Mouse (Mus musculus): ENCODE data around the gene Eif4e1b. TPM values are rescaled to one million over a fixed set of nuclear protein-coding genes. Genes with fewer than 3 reads are reported as not detected.

Eif4e1b gene
- polyA plus RNA-seq (2015; fragmentation: Nextera tagmentation; extraction: Ambion mirVana) = not detected in 2 replicates

- 90% methylated on average over 4 of the region's 4 CpGs for WGBS
- no peak for ATAC-seq
These were observed at the start of gene Eif4e1b for GRCm38 (mm10) chr13:54783698-54784097. Eif4e1b (plus strand) TSS chr13:54783998.

GRCm38 (mm10) chr13:54736931-54737330, 46.9 kb upstream of the Eif4e1b start:
- Histone ChIP-seq H3K9ac (replicated peaks) (no peak overlapping the region), H3K9me3 (no peaks in the 10 kb centered on the region; the same call in 1 of the 2 replicates), H3K27ac (no peak overlapping the region), H3K4me3 (replicated peaks) (no peak overlapping the region), H3K36me3 (peaks cover 69% of the 10 kb centered on the region), H3K27me3 (peaks cover 43% of the 10 kb centered on the region), H3K4me1 (replicated peaks) (peaks cover 24% of the 10 kb centered on the region), H3K4me2 (replicated peaks) (no peak overlapping the region)
- ATAC-seq = 0 out of 2 replicates have a peak, but pooled peaks have one; percentile 37
- WGBS = 27% methylated on average over 3 of the region's 3 CpGs

More at GRCm38 (mm10) chr13:54783698-54784097, at the start of gene Eif4e1b:
- Histone ChIP-seq H3K27ac (no peak within 1 kb of the TSS), H3K9ac (replicated peaks) (no peak within 1 kb of the TSS), H3K4me2 (replicated peaks) (no peak within 1 kb of the TSS), H3K4me3 (replicated peaks) (no peak within 1 kb of the TSS), H3K4me1 (replicated peaks) (peaks cover 6% of the 10 kb centered on the region; the same call in 1 of the 2 replicates), H3K27me3 (no peaks in the 10 kb centered on the region), H3K36me3 (no peaks in the 10 kb centered on the region), H3K9me3 (no peaks in the 10 kb centered on the region)

- Histone ChIP-seq H3K4me1 (replicated peaks) (peaks cover 24% of the 10 kb centered on the region), H3K9me3 (no peaks in the 10 kb centered on the region; the same call in 1 of the 2 replicates), H3K27me3 (peaks cover 43% of the 10 kb centered on the region), H3K27ac (no peak overlapping the region), H3K4me3 (replicated peaks) (peak overlapping the region; percentile 20), H3K36me3 (peaks cover 69% of the 10 kb centered on the region), H3K9ac (replicated peaks) (peak overlapping the region; percentile 49), H3K4me2 (replicated peaks) (peak overlapping the region; percentile 47)
- ATAC-seq = peak; percentile 53; the same call in 1 of the 2 replicates
- WGBS = 4% methylated on average over 85 of the region's 87 CpGs
These were observed 46.1 kb upstream of the Eif4e1b start for GRCm38 (mm10) chr13:54737488-54738212.

- no peaks in the 10 kb centered on the region; the same call in 1 of the 2 replicates for H3K9me3 ChIP-seq
- no peak for ATAC-seq
These were observed 45.6 kb upstream of the Eif4e1b start for GRCm38 (mm10) chr13:54738213-54738601.

GRCm38 (mm10) chr13:54746110-54746509, 37.7 kb upstream of the Eif4e1b start:
- H3K4me2 ChIP-seq (replicated peaks) = peak overlapping the region; percentile 77
- H3K4me3 ChIP-seq (replicated peaks) = 0 out of 2 replicates have a peak overlapping the region, but pooled peaks have one; percentile 2
- no peaks in the 10 kb centered on the region for H3K9me3 ChIP-seq
- H3K36me3 ChIP-seq = peaks cover 18% of the 10 kb centered on the region
- peaks cover 60% of the 10 kb centered on the region for H3K4me1 ChIP-seq (replicated peaks)
- 43% methylated on average over 6 of the region's 6 CpGs for WGBS
- peaks cover 13% of the 10 kb centered on the region for H3K27me3 ChIP-seq
- no peak for ATAC-seq
- H3K9ac ChIP-seq (replicated peaks) = peak overlapping the region; percentile 25; the same call in 1 of the 2 replicates
- H3K27ac ChIP-seq = no peak overlapping the region

More at GRCm38 (mm10) chr13:54738213-54738601, 45.6 kb upstream of the Eif4e1b start:
- Histone ChIP-seq H3K27me3 (peaks cover 43% of the 10 kb centered on the region), H3K9ac (replicated peaks) (peak overlapping the region; percentile 49), H3K36me3 (peaks cover 69% of the 10 kb centered on the region), H3K27ac (no peak overlapping the region), H3K4me3 (replicated peaks) (peak overlapping the region; percentile 20), H3K4me2 (replicated peaks) (peak overlapping the region; percentile 47), H3K4me1 (replicated peaks) (peaks cover 24% of the 10 kb centered on the region)
- WGBS = 4% methylated on average over 34 of the region's 34 CpGs

- no peak for ATAC-seq
- Histone ChIP-seq H3K4me1 (replicated peaks) (peaks cover 55% of the 10 kb centered on the region), H3K36me3 (peaks cover 11% of the 10 kb centered on the region), H3K4me2 (replicated peaks) (peak overlapping the region; percentile 77), H3K9ac (replicated peaks) (peak overlapping the region; percentile 84), H3K9me3 (no peaks in the 10 kb centered on the region), H3K27ac (no peak overlapping the region), H3K4me3 (replicated peaks) (peak overlapping the region; percentile 68; the same call in 1 of the 2 replicates), H3K27me3 (peaks cover 21% of the 10 kb centered on the region)
- WGBS = 33% methylated on average over 10 of the region's 10 CpGs
These were observed 36.9 kb upstream of the Eif4e1b start for GRCm38 (mm10) chr13:54746896-54747295.

GRCm38 (mm10) chr13:54748190-54748589, 35.6 kb upstream of the Eif4e1b start:
- peak overlapping the region; percentile 68 for H3K4me3 ChIP-seq (replicated peaks)
- no peaks in the 10 kb centered on the region for H3K9me3 ChIP-seq
- 84% methylated on average over 8 of the region's 8 CpGs for WGBS
- peak overlapping the region; percentile 77 for H3K4me2 ChIP-seq (replicated peaks)
- H3K36me3 ChIP-seq = peaks cover 11% of the 10 kb centered on the region
- peak overlapping the region; percentile 45; the same call in 1 of the 2 replicates for H3K27ac ChIP-seq
- H3K4me1 ChIP-seq (replicated peaks) = peaks cover 60% of the 10 kb centered on the region
- H3K9ac ChIP-seq (replicated peaks) = peak overlapping the region; percentile 84
- ATAC-seq = no peak
- peaks cover 32% of the 10 kb centered on the region for H3K27me3 ChIP-seq

- ATAC-seq = peak; percentile 54
- Histone ChIP-seq H3K9me3 (no peaks in the 10 kb centered on the region), H3K4me3 (replicated peaks) (peak overlapping the region; percentile 68), H3K36me3 (peaks cover 10% of the 10 kb centered on the region), H3K27me3 (peaks cover 35% of the 10 kb centered on the region), H3K4me2 (replicated peaks) (peak overlapping the region; percentile 77), H3K9ac (replicated peaks) (peak overlapping the region; percentile 84), H3K4me1 (replicated peaks) (peaks cover 60% of the 10 kb centered on the region), H3K27ac (peak overlapping the region; percentile 94)
- WGBS = 31% methylated on average over 10 of the region's 10 CpGs
These were observed 35.1 kb upstream of the Eif4e1b start for GRCm38 (mm10) chr13:54748721-54749060.

GRCm38 (mm10) chr13:54749061-54749863, 34.5 kb upstream of the Eif4e1b start:
- H3K4me3 ChIP-seq (replicated peaks) = peak overlapping the region; percentile 68
- peaks cover 35% of the 10 kb centered on the region for H3K27me3 ChIP-seq
- peak; percentile 89 for ATAC-seq
- H3K4me2 ChIP-seq (replicated peaks) = peak overlapping the region; percentile 77
- H3K9ac ChIP-seq (replicated peaks) = peak overlapping the region; percentile 84
- no peaks in the 10 kb centered on the region for H3K9me3 ChIP-seq
- H3K36me3 ChIP-seq = peaks cover 5% of the 10 kb centered on the region; the same call in 1 of the 2 replicates
- WGBS = 1% methylated on average over 49 of the region's 100 CpGs
- H3K27ac ChIP-seq = peak overlapping the region; percentile 94
- H3K4me1 ChIP-seq (replicated peaks) = peaks cover 64% of the 10 kb centered on the region

- H3K36me3 ChIP-seq = peaks cover 2% of the 10 kb centered on the region; the same call in 1 of the 2 replicates
- peak within 1 kb of the TSS; percentile 94 for H3K27ac ChIP-seq
- peaks cover 35% of the 10 kb centered on the region for H3K27me3 ChIP-seq
- H3K4me1 ChIP-seq (replicated peaks) = peaks cover 65% of the 10 kb centered on the region
- ATAC-seq = peak; percentile 77
- H3K9ac ChIP-seq (replicated peaks) = peak within 1 kb of the TSS; percentile 84
- peak within 1 kb of the TSS; percentile 68 for H3K4me3 ChIP-seq (replicated peaks)
- no peaks in the 10 kb centered on the region for H3K9me3 ChIP-seq
- under 1% methylated on average over 25 of the region's 29 CpGs for WGBS
- peak within 1 kb of the TSS; percentile 77 for H3K4me2 ChIP-seq (replicated peaks)
These were observed 33.9 kb upstream of the Eif4e1b start, which contains the start of gene Gprin1 for GRCm38 (mm10) chr13:54749864-54750411. Gprin1 (minus strand) TSS chr13:54749874.

GRCm38 (mm10) chr13:54750699-54751098, 33.1 kb upstream of the Eif4e1b start:
- peaks cover 65% of the 10 kb centered on the region for H3K4me1 ChIP-seq (replicated peaks)
- H3K36me3 ChIP-seq = no peaks in the 10 kb centered on the region
- no peak overlapping the region for H3K27ac ChIP-seq
- peaks cover 35% of the 10 kb centered on the region for H3K27me3 ChIP-seq
- no peak overlapping the region for H3K9ac ChIP-seq (replicated peaks)
- no peak for ATAC-seq
- no peaks in the 10 kb centered on the region for H3K9me3 ChIP-seq
- peak overlapping the region; percentile 68 for H3K4me3 ChIP-seq (replicated peaks)
- H3K4me2 ChIP-seq (replicated peaks) = peak overlapping the region; percentile 77
- WGBS = 4% methylated on average over 8 of the region's 8 CpGs

Data from midbrain, embryonic 13.5 days (tissue).